Mouse (Mus musculus) retina, postnatal 7 days (tissue): ENCODE measurements around the gene Marveld3.

Experiments used
- DNase-seq: peaks from one replicate; pipeline ENCODE4 v3.0.0-alpha.2; 2012; ENCODE audit warnings: low read depth, low spot score

The Marveld3 gene

GRCm38 (mm10) chr8:109904928-109905668 is 56.9 kb downstream of the Marveld3 start:
- no peak for DNase-seq

- DNase-seq = no peak
Observed at GRCm38 (mm10) chr8:109903909-109904469, 58.0 kb downstream of the Marveld3 start.

GRCm38 (mm10) chr8:109902379-109902778 is 59.6 kb downstream of the Marveld3 start:
- no peak for DNase-seq
